Mouse (Mus musculus) stomach, postnatal 0 days (tissue): ENCODE data around the gene Olfr1382.
"Not testable (repeated sequence)": the region's sequence is repeated elsewhere in the genome, so short reads cannot be mapped to it uniquely, and the experiment has no call there.

ENCODE experiments used
- CTCF ChIP-seq: IDR thresholded peaks from 2 replicates; pipeline ENCODE4 v1.5.1; 2016; ENCODE audit warnings: antibody characterized with exemption, low read depth, mild to moderate bottlenecking, moderate library complexity
- EP300 ChIP-seq: optimal IDR thresholded peaks from 2 replicates; pipeline ENCODE3; 2016; ENCODE audit warnings: antibody characterized with exemption

- TF ChIP-seq CTCF, EP300: not testable (repeated sequence)
These were observed 39.3 kb upstream of the Olfr1382 start, which contains the start of gene Olfr1385 for GRCm38 (mm10) chr11:49488770-49489169.
